28 mouse cellular contexts compared by ENCODE assay signal in genomic region chr16:38503528-38503927, GRCm38 (mm10). TPM values are rescaled to one million over a fixed set of nuclear protein-coding genes. Genes with fewer than 3 reads are reported as not detected.
A peak's percentile ranks its signal among the peaks of the same experiment; 100 is the strongest.
DNase-seq lines count a peak whose midpoint lies in the region; ATAC-seq lines count a peak whose summit lies in the region.
"Had no signal": no experiment of that assay in that cellular context is flagged by ENCODE, and none has a peak within 500 bp of the region (broad histone marks: within the 10 kb centered on the region; RNA-seq: fewer than 3 reads in every experiment).

No protein-coding gene starts in this region.

- peaks cover 9% of the 10 kb centered on the region; the same call in 1 of the 2 replicates for H3K36me3 ChIP-seq in intestine, embryonic 15.5 days
- peaks cover 8% of the 10 kb centered on the region; the same call in 1 of the 2 replicates for H3K36me3 ChIP-seq in intestine, embryonic 16.5 days (ENCODE audit: control insufficient read depth, insufficient read depth, low read length)
- H3K36me3 ChIP-seq in forebrain, embryonic 16.5 days (ENCODE audit: control insufficient read depth, insufficient read depth), result peaks cover 12% of the 10 kb centered on the region
- peaks cover 44% of the 10 kb centered on the region for H3K36me3 ChIP-seq in kidney, embryonic 16.5 days (ENCODE audit: insufficient read depth, low read length)

- no peak overlapping the region for H3K4me3 ChIP-seq in intestine, embryonic 15.5 days (replicated peaks)
- H3K4me3 ChIP-seq in intestine, embryonic 16.5 days (ENCODE audit: low read length), result no peak overlapping the region
- H3K4me3 ChIP-seq in forebrain, embryonic 16.5 days (replicated peaks; ENCODE audit: low read length), result no peak overlapping the region
- no peak overlapping the region for H3K4me3 ChIP-seq in kidney, embryonic 16.5 days (ENCODE audit: low read length)
- H3K4me3 ChIP-seq: embryonic facial prominence, embryonic 13.5 days; erythroblast, embryonic 14.5 days; forebrain, embryonic 12.5 days; forebrain, embryonic 15.5 days; gastrocnemius, adult 2 months; heart, embryonic 12.5 days; heart, embryonic 15.5 days; hindbrain, embryonic 10.5 days had no signal

- 84% methylated on average over 4 of the region's 4 CpGs for WGBS in intestine, embryonic 15.5 days
- 85% methylated on average over 4 of the region's 4 CpGs for WGBS in intestine, embryonic 16.5 days
- 90% methylated on average over 4 of the region's 4 CpGs for WGBS in forebrain, embryonic 16.5 days
- 87% methylated on average over 4 of the region's 4 CpGs for WGBS in kidney, embryonic 16.5 days

- no peak overlapping the region for H3K4me2 ChIP-seq in intestine, embryonic 15.5 days (replicated peaks)
- no peak overlapping the region for H3K4me2 ChIP-seq in intestine, embryonic 16.5 days (ENCODE audit: low read depth, low read length)
- H3K4me2 ChIP-seq in forebrain, embryonic 16.5 days (ENCODE audit: low read length), result no peak overlapping the region
- no peak overlapping the region for H3K4me2 ChIP-seq in kidney, embryonic 16.5 days (replicated peaks; ENCODE audit: low read depth, low read length)
- H3K4me2 ChIP-seq: embryonic facial prominence, embryonic 13.5 days; forebrain, embryonic 12.5 days; forebrain, embryonic 15.5 days; heart, embryonic 12.5 days; heart, embryonic 15.5 days; hindbrain, embryonic 14.5 days had no signal

- no peak overlapping the region for H3K27ac ChIP-seq in intestine, embryonic 15.5 days
- no peak overlapping the region for H3K27ac ChIP-seq in intestine, embryonic 16.5 days (ENCODE audit: low read length)
- H3K27ac ChIP-seq in forebrain, embryonic 16.5 days (ENCODE audit: low read length), result no peak overlapping the region
- H3K27ac ChIP-seq in kidney, embryonic 16.5 days (ENCODE audit: low read length), result no peak overlapping the region
- H3K27ac ChIP-seq: embryonic facial prominence, embryonic 13.5 days; forebrain, embryonic 12.5 days; forebrain, embryonic 15.5 days; gastrocnemius, adult 2 months; heart, embryonic 15.5 days; hindbrain, embryonic 10.5 days; hindbrain, embryonic 14.5 days; hindbrain, postnatal 0 days had no signal

- peak; percentile 42 for DNase-seq in induced T-regulatory cell, adult 2 months (ENCODE audit: low read depth)
- no peak for DNase-seq in testis, postnatal 14 days (ENCODE audit: low spot score)
- DNase-seq: adrenal gland, adult 8-10 months; adrenal gland, postnatal 25 days; cerebellum, adult 18-20 months; cerebellum, adult 9-10 months; cerebellum, postnatal 14 days; gastrocnemius, adult 2 months; gastrocnemius, postnatal 14 days; heart, adult 11 months; heart, postnatal 10 days; heart, postnatal 36 days; kidney, adult 2 months had no signal

- 0 out of 2 replicates have a peak, but pooled peaks have one; percentile 2 for ATAC-seq in intestine, embryonic 15.5 days
- ATAC-seq in intestine, embryonic 16.5 days, result no peak
- peak; percentile 73 for ATAC-seq in CD4-positive, CD25-positive, alpha-beta regulatory T cell, adult 4 months
- ATAC-seq in forebrain, embryonic 16.5 days, result no peak
- no peak for ATAC-seq in kidney, embryonic 16.5 days (ENCODE audit: low FRiP score, low TSS enrichment)
- ATAC-seq: forebrain, embryonic 15.5 days; hindbrain, postnatal 0 days; intestine, postnatal 0 days had no signal

- H3K9me3 ChIP-seq in intestine, embryonic 15.5 days, result no peaks in the 10 kb centered on the region
- no peaks in the 10 kb centered on the region for H3K9me3 ChIP-seq in intestine, embryonic 16.5 days (ENCODE audit: control insufficient read depth, low read length)
- H3K9me3 ChIP-seq in forebrain, embryonic 16.5 days (ENCODE audit: control insufficient read depth, low read length), result no peaks in the 10 kb centered on the region
- no peaks in the 10 kb centered on the region for H3K9me3 ChIP-seq in kidney, embryonic 16.5 days (ENCODE audit: low read length)
- H3K9me3 ChIP-seq: embryonic facial prominence, embryonic 13.5 days; forebrain, embryonic 12.5 days; forebrain, embryonic 15.5 days; heart, embryonic 12.5 days; heart, embryonic 15.5 days; hindbrain, embryonic 10.5 days had no signal

- H3K9ac ChIP-seq in intestine, embryonic 15.5 days, result no peak overlapping the region
- no peak overlapping the region for H3K9ac ChIP-seq in intestine, embryonic 16.5 days (ENCODE audit: low read depth, low read length)
- H3K9ac ChIP-seq in forebrain, embryonic 16.5 days (replicated peaks; ENCODE audit: low read depth, low read length), result no peak overlapping the region
- H3K9ac ChIP-seq in kidney, embryonic 16.5 days (replicated peaks; ENCODE audit: low read length), result no peak overlapping the region
- H3K9ac ChIP-seq: embryonic facial prominence, embryonic 13.5 days; forebrain, embryonic 12.5 days; forebrain, embryonic 15.5 days; heart, embryonic 12.5 days; heart, embryonic 15.5 days; hindbrain, embryonic 14.5 days had no signal

- H3K4me1 ChIP-seq in intestine, embryonic 15.5 days (replicated peaks), result 0 out of 2 replicates have a peak, but pooled peaks cover 4% of the 10 kb centered on the region
- H3K4me1 ChIP-seq in intestine, embryonic 16.5 days (ENCODE audit: control insufficient read depth, insufficient read depth, low read length), result no peaks in the 10 kb centered on the region
- no peaks in the 10 kb centered on the region for H3K4me1 ChIP-seq in forebrain, embryonic 16.5 days (replicated peaks; ENCODE audit: control insufficient read depth, insufficient read depth, low read length)
- no peaks in the 10 kb centered on the region for H3K4me1 ChIP-seq in kidney, embryonic 16.5 days (ENCODE audit: insufficient read depth, low read length)
- H3K4me1 ChIP-seq: embryonic facial prominence, embryonic 13.5 days; forebrain, embryonic 12.5 days; forebrain, embryonic 15.5 days; heart, embryonic 12.5 days; heart, embryonic 15.5 days; hindbrain, embryonic 10.5 days had no signal

- no peaks in the 10 kb centered on the region for H3K27me3 ChIP-seq in intestine, embryonic 15.5 days (replicated peaks)
- H3K27me3 ChIP-seq in intestine, embryonic 16.5 days (replicated peaks; ENCODE audit: control insufficient read depth, insufficient read depth, low read length), result no peaks in the 10 kb centered on the region
- no peaks in the 10 kb centered on the region for H3K27me3 ChIP-seq in forebrain, embryonic 16.5 days (replicated peaks; ENCODE audit: control insufficient read depth, insufficient read depth, low read length)
- H3K27me3 ChIP-seq in kidney, embryonic 16.5 days (ENCODE audit: insufficient read depth, low read length), result no peaks in the 10 kb centered on the region
- H3K27me3 ChIP-seq: embryonic facial prominence, embryonic 13.5 days; forebrain, embryonic 12.5 days; forebrain, embryonic 15.5 days; heart, embryonic 12.5 days; heart, embryonic 15.5 days had no signal

RNA-seq across cellular contexts. Expression of gene Timmdc1, which starts 18.9 kb away (rescaled TPM):
- 25.6 and 26.6 TPM in 2 replicates for polyA plus RNA-seq in intestine, embryonic 15.5 days (2015; fragmentation: Nextera tagmentation; extraction: Ambion mirVana)
- polyA plus RNA-seq in intestine, embryonic 16.5 days (2015; fragmentation: Nextera tagmentation; extraction: Ambion mirVana), result 22.6 and 23.6 TPM in 2 replicates
- 10 to 100 TPM; 12.0 to 18.2 TPM for polyA plus RNA-seq in CD4-positive, CD25-positive, alpha-beta regulatory T cell, adult 4 months (2017; shearing (Covaris generic))
- polyA plus RNA-seq in forebrain, embryonic 16.5 days (2015; fragmentation: Nextera tagmentation; extraction: Ambion mirVana), result 34.2 and 36.6 TPM in 2 replicates
- polyA plus RNA-seq in kidney, embryonic 16.5 days (2015; fragmentation: Nextera tagmentation; extraction: Ambion mirVana), result 29.7 and 34.4 TPM in 2 replicates

RNA-seq across cellular contexts. Expression of gene Poglut1, which starts 46.5 kb away (rescaled TPM):
- polyA plus RNA-seq in intestine, embryonic 15.5 days (2015; fragmentation: Nextera tagmentation; extraction: Ambion mirVana), result 35.6 and 38.6 TPM in 2 replicates
- 31.5 and 33.9 TPM in 2 replicates for polyA plus RNA-seq in intestine, embryonic 16.5 days (2015; fragmentation: Nextera tagmentation; extraction: Ambion mirVana)
- 10 to 100 TPM; 32.1 to 38.5 TPM for polyA plus RNA-seq in CD4-positive, CD25-positive, alpha-beta regulatory T cell, adult 4 months (2017; shearing (Covaris generic))
- 66.0 and 70.5 TPM in 2 replicates for polyA plus RNA-seq in forebrain, embryonic 16.5 days (2015; fragmentation: Nextera tagmentation; extraction: Ambion mirVana)
- 62.2 and 62.9 TPM in 2 replicates for polyA plus RNA-seq in kidney, embryonic 16.5 days (2015; fragmentation: Nextera tagmentation; extraction: Ambion mirVana)

RNA-seq across cellular contexts. Expression of gene Cd80, which starts 48.2 kb away (rescaled TPM):
- polyA plus RNA-seq in intestine, embryonic 15.5 days (2015; fragmentation: Nextera tagmentation; extraction: Ambion mirVana), result 0.18 and 0.21 TPM in 2 replicates
- 0.18 and 0.27 TPM in 2 replicates for polyA plus RNA-seq in intestine, embryonic 16.5 days (2015; fragmentation: Nextera tagmentation; extraction: Ambion mirVana)
- 10 to 100 TPM in 1 of 2 experiments, 1 to 10 TPM in 1; 5.7 to 10.6 TPM for polyA plus RNA-seq in CD4-positive, CD25-positive, alpha-beta regulatory T cell, adult 4 months (2017; shearing (Covaris generic))
- 0.41 and 0.52 TPM in 2 replicates for polyA plus RNA-seq in forebrain, embryonic 16.5 days (2015; fragmentation: Nextera tagmentation; extraction: Ambion mirVana)
- 0.32 and 0.41 TPM in 2 replicates for polyA plus RNA-seq in kidney, embryonic 16.5 days (2015; fragmentation: Nextera tagmentation; extraction: Ambion mirVana)
- polyA plus RNA-seq: erythroblast, embryonic 14.5 days had no signal

RNA-seq across cellular contexts. Expression of gene Adprh, which starts 51.0 kb away (rescaled TPM):
- polyA plus RNA-seq in intestine, embryonic 15.5 days (2015; fragmentation: Nextera tagmentation; extraction: Ambion mirVana), result 83.4 and 84.7 TPM in 2 replicates
- polyA plus RNA-seq in intestine, embryonic 16.5 days (2015; fragmentation: Nextera tagmentation; extraction: Ambion mirVana), result 85.1 and 88.9 TPM in 2 replicates
- 10 to 100 TPM; 73.1 to 92.7 TPM for polyA plus RNA-seq in CD4-positive, CD25-positive, alpha-beta regulatory T cell, adult 4 months (2017; shearing (Covaris generic))
- 136 and 140 TPM in 2 replicates for polyA plus RNA-seq in forebrain, embryonic 16.5 days (2015; fragmentation: Nextera tagmentation; extraction: Ambion mirVana)
- polyA plus RNA-seq in kidney, embryonic 16.5 days (2015; fragmentation: Nextera tagmentation; extraction: Ambion mirVana), result 94.3 and 102 TPM in 2 replicates

RNA-seq across cellular contexts. Expression of gene Tmem39a, which starts 55.0 kb away (rescaled TPM):
- 89.5 and 92.8 TPM in 2 replicates for polyA plus RNA-seq in intestine, embryonic 15.5 days (2015; fragmentation: Nextera tagmentation; extraction: Ambion mirVana)
- 81.4 and 83.2 TPM in 2 replicates for polyA plus RNA-seq in intestine, embryonic 16.5 days (2015; fragmentation: Nextera tagmentation; extraction: Ambion mirVana)
- polyA plus RNA-seq in CD4-positive, CD25-positive, alpha-beta regulatory T cell, adult 4 months (2017; shearing (Covaris generic)), result 10 to 100 TPM; 36.0 to 37.2 TPM
- 37.3 and 46.2 TPM in 2 replicates for polyA plus RNA-seq in forebrain, embryonic 16.5 days (2015; fragmentation: Nextera tagmentation; extraction: Ambion mirVana)
- polyA plus RNA-seq in kidney, embryonic 16.5 days (2015; fragmentation: Nextera tagmentation; extraction: Ambion mirVana), result 133 and 139 TPM in 2 replicates

Comparison
In these comparisons a context has a peak if more than half of its experiments do, and no peak if none do; other contexts are left out.
1. ATAC-seq: peak in intestine, embryonic 15.5 days (single experiment) and CD4-positive, CD25-positive, alpha-beta regulatory T cell, adult 4 months (single experiment); none in intestine, embryonic 16.5 days (single experiment), forebrain, embryonic 16.5 days (single experiment) and kidney, embryonic 16.5 days (single experiment).